In genomic region chr1:133163820-133164431, GRCm38 (mm10) we compare ENCODE assay signal across 8 mouse cellular contexts. TPM values are rescaled to one million over a fixed set of nuclear protein-coding genes. Genes with fewer than 3 reads are reported as not detected.
DNase-seq lines count a peak whose midpoint lies in the region; ATAC-seq and TF ChIP-seq lines count a peak whose summit lies in the region.

Gene Plekha6 (plus strand): TSS chr1:133164210.

- peaks cover 25% of the 10 kb centered on the region for H3K27me3 ChIP-seq in forebrain, embryonic 16.5 days (replicated peaks; ENCODE audit: control insufficient read depth, insufficient read depth, low read length)
- peaks cover 25% of the 10 kb centered on the region for H3K27me3 ChIP-seq in hindbrain, embryonic 16.5 days (replicated peaks; ENCODE audit: control insufficient read depth, insufficient read depth, low read length)
- peaks cover 89% of the 10 kb centered on the region for H3K27me3 ChIP-seq in limb, embryonic 12.5 days
- peaks cover 15% of the 10 kb centered on the region for H3K27me3 ChIP-seq in midbrain, postnatal 0 days (ENCODE audit: insufficient read depth, low read length)

- peak within 1 kb of the TSS; percentile 62 for H3K9ac ChIP-seq in forebrain, embryonic 16.5 days (replicated peaks; ENCODE audit: low read depth, low read length)
- peak within 1 kb of the TSS; percentile 65 for H3K9ac ChIP-seq in hindbrain, embryonic 16.5 days (ENCODE audit: low read depth, low read length)
- H3K9ac ChIP-seq in limb, embryonic 12.5 days (replicated peaks): peak within 1 kb of the TSS; percentile 65
- peak within 1 kb of the TSS; percentile 52 for H3K9ac ChIP-seq in midbrain, postnatal 0 days (replicated peaks; ENCODE audit: low read length, poor library complexity, severe bottlenecking)

- ATAC-seq in forebrain, embryonic 16.5 days: peak; percentile 36; the same call in 1 of the 2 replicates
- ATAC-seq in hindbrain, embryonic 16.5 days: no peak
- ATAC-seq in limb, embryonic 12.5 days (ENCODE audit: insufficient number of reproducible peaks, insufficient read depth, low FRiP score, low TSS enrichment, low read depth): no peak
- peak; percentile 27; the same call in 1 of the 2 replicates for ATAC-seq in midbrain, postnatal 0 days (ENCODE audit: low FRiP score)

- peak within 1 kb of the TSS; percentile 57 for H3K4me3 ChIP-seq in forebrain, embryonic 16.5 days (replicated peaks; ENCODE audit: low read length)
- peak within 1 kb of the TSS; percentile 62 for H3K4me3 ChIP-seq in hindbrain, embryonic 16.5 days (ENCODE audit: low read length)
- peak within 1 kb of the TSS; percentile 56 for H3K4me3 ChIP-seq in limb, embryonic 12.5 days (replicated peaks)
- H3K4me3 ChIP-seq in midbrain, postnatal 0 days (ENCODE audit: low read depth, low read length): peak within 1 kb of the TSS; percentile 57

- no peak for TF ChIP-seq CTCF in midbrain, postnatal 0 days (IDR thresholded peaks at IDR 0.05)

- no peak within 1 kb of the TSS for H3K27ac ChIP-seq in forebrain, embryonic 16.5 days (ENCODE audit: low read length)
- no peak within 1 kb of the TSS for H3K27ac ChIP-seq in hindbrain, embryonic 16.5 days (ENCODE audit: low read depth, low read length)
- H3K27ac ChIP-seq in limb, embryonic 12.5 days: no peak within 1 kb of the TSS
- H3K27ac ChIP-seq in midbrain, postnatal 0 days (ENCODE audit: low read depth, low read length): no peak within 1 kb of the TSS

- H3K4me1 ChIP-seq in forebrain, embryonic 16.5 days (replicated peaks; ENCODE audit: control insufficient read depth, insufficient read depth, low read length): peaks cover 19% of the 10 kb centered on the region
- peaks cover 18% of the 10 kb centered on the region for H3K4me1 ChIP-seq in hindbrain, embryonic 16.5 days (ENCODE audit: control insufficient read depth, insufficient read depth, low read depth, low read length)
- peaks cover 26% of the 10 kb centered on the region for H3K4me1 ChIP-seq in limb, embryonic 12.5 days (replicated peaks)
- H3K4me1 ChIP-seq in midbrain, postnatal 0 days (ENCODE audit: insufficient read depth, low read length): 0 out of 2 replicates have a peak, but pooled peaks cover 4% of the 10 kb centered on the region

- no peaks in the 10 kb centered on the region for H3K9me3 ChIP-seq in forebrain, embryonic 16.5 days (ENCODE audit: control insufficient read depth, low read length)
- no peaks in the 10 kb centered on the region for H3K9me3 ChIP-seq in hindbrain, embryonic 16.5 days (ENCODE audit: control insufficient read depth, low read length)
- H3K9me3 ChIP-seq in limb, embryonic 12.5 days: no peaks in the 10 kb centered on the region
- H3K9me3 ChIP-seq in midbrain, postnatal 0 days (ENCODE audit: low read length): no peaks in the 10 kb centered on the region

- H3K4me2 ChIP-seq in forebrain, embryonic 16.5 days (ENCODE audit: low read length): peak within 1 kb of the TSS; percentile 97
- H3K4me2 ChIP-seq in hindbrain, embryonic 16.5 days (ENCODE audit: low read length): peak within 1 kb of the TSS; percentile 99
- H3K4me2 ChIP-seq in limb, embryonic 12.5 days: peak within 1 kb of the TSS; percentile 98
- H3K4me2 ChIP-seq in midbrain, postnatal 0 days (ENCODE audit: low read depth, low read length, poor library complexity, severe bottlenecking): peak within 1 kb of the TSS; percentile 98

- WGBS in forebrain, embryonic 16.5 days: under 1% methylated on average over 68 of the region's 68 CpGs
- WGBS in hindbrain, embryonic 16.5 days: under 1% methylated on average over 46 of the region's 68 CpGs
- WGBS in limb, embryonic 12.5 days: under 1% methylated on average over 67 of the region's 68 CpGs
- WGBS in midbrain, postnatal 0 days: under 1% methylated on average over 64 of the region's 68 CpGs

- no peaks in the 10 kb centered on the region for H3K36me3 ChIP-seq in forebrain, embryonic 16.5 days (ENCODE audit: control insufficient read depth, insufficient read depth)
- H3K36me3 ChIP-seq in hindbrain, embryonic 16.5 days (ENCODE audit: control insufficient read depth, insufficient read depth, low read length): no peaks in the 10 kb centered on the region
- H3K36me3 ChIP-seq in limb, embryonic 12.5 days: no peaks in the 10 kb centered on the region
- no peaks in the 10 kb centered on the region for H3K36me3 ChIP-seq in midbrain, postnatal 0 days (ENCODE audit: insufficient read depth, low read length)

- DNase-seq in heart, adult 11 months: peak; percentile 90
- no peak for DNase-seq in heart, adult 9 months (ENCODE audit: low spot score in 2 of 2)
- no peak for DNase-seq in adrenal gland, adult 8-10 months
- DNase-seq in midbrain, postnatal 0 days (ENCODE audit: low spot score): no peak
- peak; percentile 66 for DNase-seq in thymus, postnatal 4 days

RNA-seq across cellular contexts. Expression of gene Plekha6, which starts in this region (rescaled TPM):
- total RNA-seq in adrenal gland, adult 8-10 months (2022): 10 to 100 TPM; 16.1 to 56.7 (median 33.1) TPM
- 10.7 and 11.7 TPM in 2 replicates for polyA plus RNA-seq in forebrain, embryonic 16.5 days (2015; fragmentation: Nextera tagmentation; extraction: Ambion mirVana)
- 15.0 TPM in 2 replicates for polyA plus RNA-seq in hindbrain, embryonic 16.5 days (2015; fragmentation: Nextera tagmentation; extraction: Ambion mirVana)
- 1.6 and 2.5 TPM in 2 replicates for polyA plus RNA-seq in limb, embryonic 12.5 days (2016; fragmentation: Nextera tagmentation; extraction: Ambion mirVana)
- total RNA-seq in midbrain, postnatal 0 days (2014; rRNA removed): 49.3 and 52.2 TPM in 2 replicates
- 9.4 and 11.9 TPM in 2 replicates for polyA plus RNA-seq in midbrain, postnatal 0 days (2015; fragmentation: Nextera tagmentation; extraction: Ambion mirVana)

Comparison
In these comparisons a context has a peak if more than half of its experiments do, and no peak if none do; other contexts are left out.
1. DNase-seq: peak in heart, adult 11 months (single experiment) and thymus, postnatal 4 days (single experiment); none in heart, adult 9 months (0 of 2), adrenal gland, adult 8-10 months (single experiment) and midbrain, postnatal 0 days (single experiment).
2. ATAC-seq: peak in forebrain, embryonic 16.5 days (single experiment) and midbrain, postnatal 0 days (single experiment); none in hindbrain, embryonic 16.5 days (single experiment) and limb, embryonic 12.5 days (single experiment).
3. Peak in every context shown above with its lines, with median percentiles within 50 percentile points of each other: H3K4me2 ChIP-seq, H3K4me3 ChIP-seq and H3K9ac ChIP-seq.